Mouse (Mus musculus): ENCODE data around the gene Inpp5a.

Gene Inpp5a

GRCm38 (mm10) chr7:139472865-139473549, 84.1 kb downstream of the Inpp5a start:
- no peak for DNase-seq (ENCODE audit: low read depth, low spot score)

GRCm38 (mm10) chr7:139475896-139476295, 87.0 kb downstream of the Inpp5a start:
- no peak for DNase-seq (ENCODE audit: low read depth, low spot score)

DNA sequence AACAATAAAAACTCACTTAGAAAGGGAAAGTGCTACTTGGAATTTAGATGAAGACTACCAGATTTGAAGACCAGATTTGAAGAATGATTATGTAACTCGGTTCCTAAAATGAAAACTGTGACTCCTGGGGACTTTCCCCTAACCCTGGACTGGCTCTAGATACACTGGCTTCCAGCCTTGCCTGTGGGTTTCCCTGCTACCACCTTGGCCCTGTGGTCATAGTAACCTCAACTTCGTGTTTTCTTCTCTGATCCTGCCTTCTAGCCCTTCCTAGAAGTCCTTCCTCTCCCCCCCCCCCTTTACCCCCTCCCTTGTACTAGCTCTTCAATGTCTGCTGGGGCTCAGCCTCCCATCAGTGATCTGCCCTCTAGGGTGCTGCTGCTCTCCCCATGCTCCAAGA, 87.8 kb downstream of the Inpp5a start:
- no peak for DNase-seq (ENCODE audit: low read depth, low spot score)

DNA sequence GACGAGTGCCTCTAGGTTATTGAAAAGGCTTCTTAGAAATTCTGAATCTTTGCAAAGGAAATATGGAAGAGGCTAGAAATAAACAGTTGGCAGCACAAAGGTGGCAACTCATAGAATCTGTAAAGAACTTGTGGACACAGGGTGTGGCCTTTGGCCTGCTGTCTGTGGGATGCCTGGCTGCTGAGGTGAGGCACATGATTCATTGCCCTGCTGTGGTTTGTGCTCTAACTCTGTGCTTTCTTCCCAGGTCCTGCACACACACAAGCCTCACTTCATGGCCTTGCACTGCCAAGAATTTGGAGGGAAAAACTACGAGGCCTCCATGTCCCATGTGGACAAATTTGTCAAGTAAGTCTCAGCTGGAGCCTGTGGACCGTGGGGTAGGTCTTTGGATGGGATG, 88.8 kb downstream of the Inpp5a start:
- DNase-seq (ENCODE audit: low read depth, low spot score): no peak

GRCm38 (mm10) chr7:139479077-139479476, 90.2 kb downstream of the Inpp5a start:
- no peak for DNase-seq (ENCODE audit: low read depth, low spot score)

GRCm38 (mm10) chr7:139479626-139480025, 90.7 kb downstream of the Inpp5a start:
- DNase-seq (ENCODE audit: low read depth, low spot score): no peak

- no peak for DNase-seq (ENCODE audit: low read depth, low spot score)
These were observed 95.5 kb downstream of the Inpp5a start for GRCm38 (mm10) chr7:139484206-139484955.

GRCm38 (mm10) chr7:139489721-139490211, 100.9 kb downstream of the Inpp5a start:
- no peak for DNase-seq (ENCODE audit: low read depth, low spot score)

DNA sequence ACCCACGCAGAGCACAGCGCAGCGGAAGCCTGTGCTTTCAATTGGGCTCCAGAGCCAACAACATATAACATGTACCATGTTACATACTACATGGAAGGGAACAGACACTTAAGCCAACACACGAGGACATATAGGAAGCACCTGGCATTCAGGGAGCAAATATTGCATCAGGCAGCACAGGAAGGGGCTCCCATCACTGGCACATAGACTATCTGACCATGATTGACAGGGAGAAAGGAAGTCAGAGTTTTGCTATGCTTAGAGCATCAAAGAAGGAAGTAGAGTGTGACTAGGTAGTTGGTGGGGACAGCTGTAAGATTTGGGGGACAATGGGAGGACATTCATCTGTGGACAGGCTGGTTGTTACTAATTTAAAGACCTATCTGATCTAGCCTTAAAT, 103.4 kb downstream of the Inpp5a start:
- no peak for DNase-seq (ENCODE audit: low read depth, low spot score)

DNA sequence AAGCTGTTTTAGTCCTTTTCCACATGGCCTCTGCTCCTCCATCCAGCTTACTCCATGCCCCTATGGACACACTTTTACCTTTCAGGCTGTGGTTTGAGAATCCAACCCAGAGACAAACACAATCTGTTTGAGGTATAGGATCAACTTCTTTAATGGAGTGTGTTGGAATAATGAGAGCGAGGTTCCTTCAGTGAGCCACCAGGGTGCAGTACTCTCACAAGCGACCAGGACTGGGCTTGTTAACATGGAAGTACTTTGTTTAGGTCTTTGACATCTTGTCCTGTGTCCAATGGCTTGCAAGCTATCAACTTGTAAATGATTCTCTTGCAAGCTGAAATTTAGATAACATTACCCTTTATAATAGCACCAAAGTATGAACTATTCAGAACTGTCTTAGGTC, 104.0 kb downstream of the Inpp5a start:
- no peak for DNase-seq (ENCODE audit: low read depth, low spot score)

DNA sequence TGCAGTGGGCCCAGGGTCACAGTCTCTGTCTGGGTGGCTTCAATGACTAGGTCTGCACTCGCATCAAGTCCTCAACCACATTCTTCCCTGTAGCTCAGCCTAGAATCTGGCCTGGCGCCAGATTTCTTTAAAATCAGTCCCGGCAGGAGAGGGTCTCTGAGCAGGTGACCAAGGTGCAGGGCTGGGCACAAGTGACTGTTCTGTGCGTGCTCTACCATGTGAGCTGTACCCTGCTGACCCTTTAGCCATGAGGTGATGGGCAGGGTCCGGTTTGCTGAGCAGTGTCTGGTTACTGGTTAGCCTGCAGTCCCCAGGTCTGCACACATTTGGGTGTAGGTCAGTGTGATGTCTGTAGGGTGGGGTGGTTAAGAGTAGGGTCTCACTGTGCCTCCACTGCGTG, 106.9 kb downstream of the Inpp5a start:
- DNase-seq (ENCODE audit: low read depth, low spot score): no peak

DNA sequence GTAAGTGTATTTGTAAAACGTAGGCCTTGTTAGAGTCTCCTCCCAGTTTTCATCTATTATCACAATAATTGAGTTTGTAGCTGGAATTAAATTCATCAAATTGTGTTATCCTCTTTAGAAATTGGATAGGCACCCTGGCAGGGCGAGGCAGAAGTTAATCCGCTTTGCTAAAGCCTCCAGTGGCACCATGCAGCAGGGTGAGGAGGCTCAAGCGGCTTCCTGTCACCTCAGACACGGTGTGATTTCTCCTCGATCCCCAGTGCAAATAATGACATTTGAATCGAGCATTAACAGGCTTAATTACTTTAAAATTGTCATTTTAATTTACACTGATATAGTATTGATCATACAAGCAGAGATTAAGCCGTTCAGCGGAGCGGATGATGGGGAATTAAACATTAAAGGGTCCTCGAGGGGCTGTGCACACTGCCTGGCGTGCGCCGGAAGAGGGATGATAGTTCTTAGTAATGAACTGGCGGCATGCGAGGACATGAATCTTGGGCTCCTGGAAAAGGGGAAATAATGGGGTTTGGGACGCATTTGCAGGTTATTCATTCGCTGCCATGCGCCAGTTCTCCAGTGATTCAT, 109.2 kb downstream of the Inpp5a start:
- DNase-seq (ENCODE audit: low read depth, low spot score): no peak

GRCm38 (mm10) chr7:139504064-139504463, 115.2 kb downstream of the Inpp5a start:
- no peak for DNase-seq (ENCODE audit: low read depth, low spot score)

DNA sequence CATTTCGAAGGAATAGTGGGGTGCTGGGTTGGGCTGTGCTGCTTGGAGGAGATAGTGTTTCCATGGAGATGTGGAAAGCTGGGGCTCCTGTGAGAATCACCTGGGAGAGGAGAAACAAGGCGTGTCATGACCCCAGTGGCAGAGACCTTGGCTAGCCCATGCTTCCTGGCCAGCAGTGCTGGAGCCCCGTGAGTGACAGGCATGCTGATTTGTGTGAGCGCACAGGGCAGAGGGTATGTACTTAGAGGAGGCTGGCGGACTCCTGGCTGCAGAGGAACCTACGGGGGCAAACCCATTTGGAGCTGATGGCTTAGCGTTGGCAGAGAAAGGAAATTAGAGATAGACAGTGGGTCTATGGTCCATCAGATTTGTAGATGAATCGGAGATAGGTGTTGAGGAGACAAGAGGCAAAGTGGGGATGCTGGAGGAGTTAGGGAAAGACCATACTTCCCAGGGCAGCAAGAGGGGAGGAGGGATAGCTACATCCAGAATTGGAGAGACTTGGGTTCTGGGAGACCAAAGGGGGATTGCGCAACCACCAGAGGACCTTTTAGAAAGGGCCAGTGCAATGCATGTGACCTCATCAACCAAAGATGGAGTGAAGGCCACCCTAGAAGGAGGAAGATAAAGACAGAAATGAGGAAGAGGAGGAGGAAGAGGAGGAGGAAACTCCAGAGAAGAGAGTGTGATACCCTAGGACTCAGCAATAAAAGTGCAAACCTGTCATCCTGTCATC, 117.9 kb downstream of the Inpp5a start:
- DNase-seq (ENCODE audit: low read depth, low spot score): no peak

DNA sequence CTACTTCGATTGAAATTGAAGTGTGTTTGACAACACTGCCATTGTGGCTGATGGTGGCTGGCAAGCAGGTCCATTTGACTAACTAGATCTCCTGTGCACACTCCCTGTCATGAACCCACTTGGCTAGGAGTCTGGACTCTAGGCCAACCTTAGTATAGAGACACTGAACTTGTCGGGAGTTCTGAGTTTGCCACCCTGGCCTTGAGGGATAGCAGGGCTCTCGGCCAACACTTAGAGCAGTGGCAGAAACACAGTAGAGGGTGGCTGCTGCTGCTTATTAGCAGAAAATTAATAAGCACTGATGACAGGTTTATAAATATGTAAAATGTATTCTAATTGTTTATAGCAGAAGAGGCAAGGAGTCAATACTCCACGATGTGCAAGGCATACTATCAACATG, 120.0 kb downstream of the Inpp5a start:
- no peak for DNase-seq (ENCODE audit: low read depth, low spot score)

DNA sequence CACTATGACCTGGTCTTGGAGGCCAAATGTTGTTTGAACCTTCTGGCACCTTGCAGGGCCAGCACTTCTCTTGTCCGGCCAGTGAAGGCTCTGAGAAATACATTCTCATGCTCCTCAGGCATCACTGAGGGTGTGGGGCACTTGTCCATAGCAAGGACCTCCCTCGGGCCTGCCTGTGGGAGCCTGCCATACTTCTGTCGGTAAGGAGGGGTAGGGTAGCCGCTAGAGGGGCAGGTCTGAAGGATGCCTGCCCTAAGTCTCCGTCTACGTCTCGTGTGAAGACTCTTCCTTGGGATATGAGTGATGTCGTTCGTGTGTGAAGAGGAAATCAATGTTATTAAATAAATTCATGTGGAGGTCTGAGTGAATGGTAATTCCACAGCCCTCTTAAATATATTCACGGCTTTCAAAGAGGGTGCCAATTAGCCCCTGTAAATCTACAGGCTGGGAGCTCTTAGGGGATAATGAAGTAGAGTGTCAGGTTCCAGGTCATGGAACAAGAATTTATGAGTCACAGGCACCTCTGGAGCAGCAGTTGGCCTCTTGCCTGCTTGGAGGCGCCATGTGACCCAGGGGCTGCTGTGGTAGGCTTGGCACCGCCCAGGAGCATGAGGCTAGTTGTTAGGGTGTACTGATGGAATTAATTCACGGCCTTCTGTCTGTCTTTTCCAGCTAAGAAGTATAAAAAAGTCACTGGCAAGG, 127.2 kb downstream of the Inpp5a start:
- DNase-seq (ENCODE audit: low read depth, low spot score): no peak

DNA sequence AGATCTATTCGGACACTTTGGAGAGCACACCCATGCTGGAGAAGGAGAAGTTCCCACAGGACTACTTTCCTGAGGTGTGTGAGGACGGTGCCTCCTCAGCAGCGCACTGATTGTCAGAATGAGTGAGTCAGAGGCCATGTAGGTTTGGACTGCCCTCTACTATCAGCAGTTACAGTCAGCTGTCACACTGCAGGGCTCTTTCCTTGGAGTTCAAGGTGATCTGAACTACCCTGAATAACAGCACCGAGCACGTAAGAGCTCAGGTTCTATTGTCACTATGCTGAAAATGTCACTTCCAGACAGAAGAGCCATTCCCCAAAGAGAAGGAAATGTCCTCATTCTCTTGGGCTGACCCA, 127.7 kb downstream of the Inpp5a start:
- DNase-seq (ENCODE audit: low read depth, low spot score): no peak

GRCm38 (mm10) chr7:139518352-139518751, 129.4 kb downstream of the Inpp5a start:
- no peak for DNase-seq (ENCODE audit: low read depth, low spot score)

- DNase-seq (ENCODE audit: low read depth, low spot score): no peak
These were observed 139.6 kb downstream of the Inpp5a start for GRCm38 (mm10) chr7:139528309-139529076.

- no peak for DNase-seq (ENCODE audit: low read depth, low spot score)
These were observed 140.3 kb downstream of the Inpp5a start for GRCm38 (mm10) chr7:139529208-139529607.

Measured in c-Kit-negative CD71-positive TER-119-positive erythroid progenitor cells, embryonic 14.5 days (primary cell).